Mouse (Mus musculus) midbrain, embryonic 15.5 days (tissue): ENCODE data around the gene Vps45. TPM values are rescaled to one million over a fixed set of nuclear protein-coding genes. Genes with fewer than 3 reads are reported as not detected.

Source experiments
- ATAC-seq: fragments of 200-750 bp; cut with Nextera tagmentation; replicated peaks from 2 replicates; pipeline ENCODE4 v1.8.0; 2017; ENCODE audit warnings: moderate TSS enrichment
- H3K27ac ChIP-seq: fragments of 300-500 bp; sonication (generic); 2 replicates; pipeline ENCODE4 v1.5.1; 2015; ENCODE audit warnings: mild to moderate bottlenecking, inconsistent platforms
- H3K27me3 ChIP-seq: fragments of 300-500 bp; sonication (generic); replicated peaks from 2 replicates; pipeline ENCODE4 v1.6.1; 2015; ENCODE audit warnings: inconsistent platforms
- H3K36me3 ChIP-seq: fragments of 300-500 bp; sonication (generic); replicated peaks from 2 replicates; pipeline ENCODE4 v1.6.1; 2015; ENCODE audit warnings: inconsistent platforms
- H3K4me1 ChIP-seq: fragments of 300-500 bp; sonication (generic); 2 replicates; pipeline ENCODE4 v1.6.1; 2015; ENCODE audit warnings: inconsistent platforms
- H3K4me2 ChIP-seq: fragments of 300-500 bp; sonication (generic); 2 replicates; pipeline ENCODE4 v1.6.1; 2015; ENCODE audit warnings: inconsistent platforms, mild to moderate bottlenecking, moderate library complexity
- H3K4me3 ChIP-seq: fragments of 300-500 bp; sonication (generic); 2 replicates; pipeline ENCODE4 v1.5.1; 2015; ENCODE audit warnings: mild to moderate bottlenecking, inconsistent platforms
- H3K9ac ChIP-seq: fragments of 300-500 bp; sonication (generic); 2 replicates; pipeline ENCODE4 v1.6.1; 2015; ENCODE audit warnings: mild to moderate bottlenecking, inconsistent platforms
- H3K9me3 ChIP-seq: fragments of 300-500 bp; sonication (generic); 2 replicates; pipeline ENCODE4 v1.6.1; 2016; ENCODE audit warnings: inconsistent platforms
- WGBS: fragments of 180-500 bp; shearing (Covaris S2); methylation state at CpG from one replicate; pipeline ENCODE4 v1.1.7; 2015; ENCODE audit warnings: mixed read lengths; 5-methylcytosine and 5-hydroxymethylcytosine counted together
- polyA plus RNA-seq: library from polyadenylated mRNA; unstranded; fragments of >200 nt; fragmentation: Nextera tagmentation; extraction: Ambion mirVana; gene quantifications from 2 replicates; pipeline ENCODE4 v1.2.1, GENCODE M21; 2015

Vps45 gene
- polyA plus RNA-seq, 1 experiment from 2014 or later, result 65.6 TPM

GRCm38 (mm10) chr3:95992990-95993603 lies 65.2 kb downstream of the Vps45 start:
- no peaks in the 10 kb centered on the region for H3K27me3 ChIP-seq
- H3K4me1 ChIP-seq, result peaks cover 41% of the 10 kb centered on the region
- 31% methylated on average over 5 of the region's 5 CpGs for WGBS
- peak overlapping the region; percentile 83 for H3K4me2 ChIP-seq
- H3K9me3 ChIP-seq, result no peaks in the 10 kb centered on the region
- H3K36me3 ChIP-seq, result peaks cover 33% of the 10 kb centered on the region
- ATAC-seq, result no peak
- H3K27ac ChIP-seq, result 0 out of 2 replicates have a peak overlapping the region, but pooled peaks have one; percentile 98
- H3K9ac ChIP-seq, result peak overlapping the region; percentile 96
- H3K4me3 ChIP-seq, result peak overlapping the region; percentile 76

GRCm38 (mm10) chr3:95990413-95990941 lies 67.8 kb downstream of the Vps45 start:
- no peak overlapping the region for H3K4me3 ChIP-seq
- H3K4me1 ChIP-seq, result peaks cover 40% of the 10 kb centered on the region
- ATAC-seq, result no peak
- H3K4me2 ChIP-seq, result no peak overlapping the region
- no peaks in the 10 kb centered on the region for H3K27me3 ChIP-seq
- no peak overlapping the region for H3K27ac ChIP-seq
- 85% methylated on average over 12 of the region's 12 CpGs for WGBS
- H3K36me3 ChIP-seq, result peaks cover 34% of the 10 kb centered on the region
- no peaks in the 10 kb centered on the region for H3K9me3 ChIP-seq
- no peak overlapping the region for H3K9ac ChIP-seq

GRCm38 (mm10) chr3:95988969-95989368 lies 69.3 kb downstream of the Vps45 start:
- Histone ChIP-seq H3K27me3 (no peaks in the 10 kb centered on the region), H3K4me3 (no peak overlapping the region), H3K9me3 (no peaks in the 10 kb centered on the region), H3K4me2 (no peak overlapping the region), H3K27ac (no peak overlapping the region), H3K4me1 (peaks cover 44% of the 10 kb centered on the region), H3K9ac (no peak overlapping the region), H3K36me3 (peaks cover 34% of the 10 kb centered on the region)
- WGBS, result 63% methylated on average over 10 of the region's 10 CpGs
- ATAC-seq, result no peak

DNA sequence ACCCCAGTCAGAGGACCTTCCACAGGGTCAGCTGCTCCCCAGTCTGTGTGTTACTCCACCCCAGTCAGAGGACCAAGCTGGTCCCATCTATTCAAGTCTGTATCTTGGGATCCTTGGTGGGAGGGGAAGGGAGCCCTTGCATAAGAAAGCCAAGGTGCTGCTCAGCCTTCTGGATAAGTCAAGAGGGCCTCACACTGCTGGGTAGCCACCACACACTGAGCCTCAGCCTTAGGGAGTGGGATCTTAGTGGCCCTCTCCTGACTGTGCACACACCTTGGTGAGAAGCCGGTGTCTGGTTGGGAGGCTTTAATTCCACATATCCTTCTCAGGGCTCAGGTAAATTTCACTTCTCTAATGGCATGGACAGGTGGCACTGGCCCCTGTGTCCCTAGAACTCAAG lies 70.1 kb downstream of the Vps45 start:
- 83% methylated on average over 1 of the region's 1 CpGs for WGBS

DNA sequence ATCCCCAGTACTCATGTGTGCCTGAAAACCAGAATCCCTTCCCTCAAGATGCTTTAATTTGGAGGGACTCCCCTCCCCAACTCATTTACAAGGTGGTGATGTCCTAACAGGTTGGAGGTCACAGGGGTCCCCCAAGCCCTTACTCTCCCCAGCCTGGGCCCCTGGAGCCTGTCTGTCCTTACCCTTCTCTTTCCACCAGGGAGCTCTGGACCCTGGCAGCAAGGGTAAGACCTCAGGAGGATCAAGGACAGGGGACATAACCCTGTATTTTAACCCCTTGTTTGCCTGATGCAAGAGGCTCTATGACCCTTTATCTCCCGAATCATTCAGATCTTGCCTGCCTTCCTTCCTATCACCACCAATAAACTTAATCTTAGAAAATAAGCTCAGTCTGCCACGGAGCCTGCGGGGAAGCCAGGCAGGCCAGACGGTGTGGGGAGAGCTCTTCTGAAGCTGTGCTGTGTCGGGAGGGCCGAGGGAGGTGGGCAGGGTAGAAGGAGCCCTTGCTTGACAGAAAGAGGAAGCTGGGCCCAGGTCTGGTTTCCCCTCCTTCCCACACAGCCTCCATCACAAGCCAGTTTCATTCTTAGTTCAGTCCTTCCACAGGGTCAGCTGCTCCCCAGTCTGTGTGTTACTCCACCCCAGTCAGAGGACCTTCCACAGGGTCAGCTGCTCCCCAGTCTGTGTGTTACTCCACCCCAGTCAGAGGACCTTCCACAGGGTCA lies 70.7 kb downstream of the Vps45 start:
- Histone ChIP-seq H3K4me2 (no peak overlapping the region), H3K4me3 (no peak overlapping the region), H3K4me1 (peaks cover 31% of the 10 kb centered on the region), H3K36me3 (peaks cover 34% of the 10 kb centered on the region), H3K9me3 (no peaks in the 10 kb centered on the region), H3K27me3 (no peaks in the 10 kb centered on the region), H3K27ac (no peak overlapping the region), H3K9ac (no peak overlapping the region)
- no peak for ATAC-seq
- WGBS, result 81% methylated on average over 6 of the region's 6 CpGs

More for the DNA sequence above, 70.1 kb downstream of the Vps45 start:
- Histone ChIP-seq H3K4me3 (no peak overlapping the region), H3K4me2 (no peak overlapping the region), H3K9ac (no peak overlapping the region), H3K9me3 (no peaks in the 10 kb centered on the region), H3K4me1 (peaks cover 36% of the 10 kb centered on the region), H3K27ac (no peak overlapping the region), H3K27me3 (no peaks in the 10 kb centered on the region), H3K36me3 (peaks cover 34% of the 10 kb centered on the region)
- ATAC-seq, result no peak

GRCm38 (mm10) chr3:95986984-95987383 lies 71.3 kb downstream of the Vps45 start:
- Histone ChIP-seq H3K4me2 (no peak overlapping the region), H3K4me3 (no peak overlapping the region), H3K4me1 (peaks cover 26% of the 10 kb centered on the region), H3K27me3 (no peaks in the 10 kb centered on the region), H3K9me3 (no peaks in the 10 kb centered on the region), H3K27ac (0 out of 2 replicates have a peak overlapping the region, but pooled peaks have one; percentile 90), H3K36me3 (peaks cover 34% of the 10 kb centered on the region), H3K9ac (no peak overlapping the region)
- ATAC-seq, result no peak
- WGBS, result 71% methylated on average over 4 of the region's 4 CpGs

- peaks cover 25% of the 10 kb centered on the region for H3K4me1 ChIP-seq
- peak overlapping the region; percentile 33; the same call in 1 of the 2 replicates for H3K9ac ChIP-seq
- H3K27ac ChIP-seq, result peak overlapping the region; percentile 90
- peak overlapping the region; percentile 12 for H3K4me3 ChIP-seq
- ATAC-seq, result peak; percentile 9; the same call in 1 of the 2 replicates
- peak overlapping the region; percentile 46 for H3K4me2 ChIP-seq
- H3K27me3 ChIP-seq, result no peaks in the 10 kb centered on the region
- peaks cover 30% of the 10 kb centered on the region for H3K36me3 ChIP-seq
- H3K9me3 ChIP-seq, result no peaks in the 10 kb centered on the region
- WGBS, result 3% methylated on average over 21 of the region's 21 CpGs
Measured at GRCm38 (mm10) chr3:95986001-95986622, 72.2 kb downstream of the Vps45 start.

GRCm38 (mm10) chr3:95985209-95986000 lies 72.9 kb downstream of the Vps45 start:
- H3K4me3 ChIP-seq, result peak overlapping the region; percentile 12
- WGBS, result 4% methylated on average over 12 of the region's 12 CpGs
- H3K9ac ChIP-seq, result peak overlapping the region; percentile 33
- peak overlapping the region; percentile 46 for H3K4me2 ChIP-seq
- peak overlapping the region; percentile 90 for H3K27ac ChIP-seq
- peaks cover 25% of the 10 kb centered on the region for H3K4me1 ChIP-seq
- H3K9me3 ChIP-seq, result no peaks in the 10 kb centered on the region
- ATAC-seq, result peak; percentile 93
- no peaks in the 10 kb centered on the region for H3K27me3 ChIP-seq
- peaks cover 22% of the 10 kb centered on the region for H3K36me3 ChIP-seq

DNA sequence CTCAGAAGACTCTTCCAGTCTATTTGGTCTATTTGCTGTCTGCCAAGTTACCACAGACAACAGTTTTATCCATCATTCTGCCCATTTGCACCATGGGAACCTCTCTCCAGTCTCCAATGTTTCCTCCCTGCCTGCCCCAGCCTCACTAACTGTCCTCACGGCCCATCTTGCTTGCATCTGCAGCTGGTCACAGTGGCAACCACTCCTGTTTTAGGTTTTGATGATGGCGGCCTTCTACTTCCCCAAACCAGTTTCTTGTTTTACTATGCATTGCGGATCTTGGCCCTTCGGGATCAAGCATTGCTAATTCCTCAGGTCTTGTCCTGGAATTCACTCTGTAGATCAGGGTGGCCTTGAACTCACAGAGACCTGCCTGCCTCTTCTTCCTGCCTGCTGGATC lies 76.1 kb downstream of the Vps45 start:
- Histone ChIP-seq H3K36me3 (no peaks in the 10 kb centered on the region), H3K4me3 (no peak overlapping the region), H3K9ac (no peak overlapping the region), H3K9me3 (no peaks in the 10 kb centered on the region), H3K27ac (no peak overlapping the region), H3K4me2 (no peak overlapping the region), H3K27me3 (no peaks in the 10 kb centered on the region), H3K4me1 (peaks cover 25% of the 10 kb centered on the region)
- no peak for ATAC-seq
- WGBS, result 95% methylated on average over 4 of the region's 4 CpGs

GRCm38 (mm10) chr3:95980276-95980970 lies 77.8 kb downstream of the Vps45 start:
- H3K4me3 ChIP-seq, result no peak overlapping the region
- H3K4me2 ChIP-seq, result no peak overlapping the region
- H3K9ac ChIP-seq, result no peak overlapping the region
- H3K36me3 ChIP-seq, result no peaks in the 10 kb centered on the region
- peaks cover 9% of the 10 kb centered on the region for H3K4me1 ChIP-seq
- no peaks in the 10 kb centered on the region for H3K27me3 ChIP-seq
- 85% methylated on average over 12 of the region's 12 CpGs for WGBS
- no peak overlapping the region for H3K27ac ChIP-seq
- no peak for ATAC-seq
- H3K9me3 ChIP-seq, result no peaks in the 10 kb centered on the region

DNA sequence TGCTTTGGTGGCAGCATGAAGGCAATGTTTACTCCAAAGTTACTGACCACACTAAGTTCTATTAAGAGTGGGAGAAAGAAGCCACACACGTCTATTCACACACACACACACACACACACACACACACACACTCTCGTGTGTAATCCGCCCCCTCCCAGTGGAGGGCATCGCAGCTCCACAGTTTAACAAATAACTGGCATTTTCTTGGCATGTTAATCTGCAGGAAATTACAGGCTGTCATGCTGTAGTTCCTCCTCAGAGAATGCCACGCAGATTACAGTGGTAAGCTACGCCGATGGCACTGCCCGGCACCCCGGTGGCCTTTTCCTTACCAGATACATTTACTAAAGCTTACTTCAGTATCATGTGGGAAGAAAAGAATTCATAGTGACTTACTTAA lies 80.0 kb downstream of the Vps45 start:
- Histone ChIP-seq H3K27ac (no peak overlapping the region), H3K36me3 (no peaks in the 10 kb centered on the region), H3K4me2 (no peak overlapping the region), H3K4me1 (peaks cover 3% of the 10 kb centered on the region), H3K4me3 (no peak overlapping the region), H3K9ac (no peak overlapping the region), H3K9me3 (no peaks in the 10 kb centered on the region), H3K27me3 (0 out of 2 replicates have a peak, but pooled peaks cover 4% of the 10 kb centered on the region)
- WGBS, result 72% methylated on average over 9 of the region's 9 CpGs
- ATAC-seq, result no peak
